Mouse (Mus musculus): ENCODE measurements around the gene 5330417H12Rik.
A peak's percentile ranks its signal among the peaks of the same experiment; 100 is the strongest.

Gene 5330417H12Rik

GRCm38 (mm10) chr7:107628383-107628782, 3.4 kb upstream of the 5330417H12Rik start:
- DNase-seq (ENCODE audit: low spot score in 2 of 2), result no peak

- no peak for DNase-seq (ENCODE audit: low spot score in 2 of 2)
Measured at GRCm38 (mm10) chr7:107625781-107626180, 820 bp upstream of the 5330417H12Rik start.

- DNase-seq (ENCODE audit: low spot score in 2 of 2), result no peak
Measured at GRCm38 (mm10) chr7:107624432-107624831, 529 bp downstream of the 5330417H12Rik start.

DNA sequence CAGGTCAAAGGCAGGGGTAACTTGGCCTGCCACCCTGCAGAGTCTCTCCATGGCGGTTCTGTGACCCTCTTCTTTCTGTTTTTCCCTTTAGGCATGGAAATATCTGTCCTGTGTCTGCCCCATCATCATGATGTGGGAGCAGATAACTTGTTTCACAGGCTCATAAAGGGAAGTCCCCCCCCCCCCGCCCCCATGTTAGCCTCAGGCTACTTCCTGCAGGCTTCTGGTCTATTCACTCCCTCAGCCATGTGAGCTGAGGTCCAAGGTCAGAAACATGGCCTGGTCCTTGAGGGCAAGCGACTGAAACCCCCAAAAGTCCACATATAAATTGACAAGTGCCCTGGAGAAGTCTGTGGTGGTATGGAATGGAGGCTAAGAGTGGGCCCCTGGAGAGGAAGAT, 4.8 kb downstream of the 5330417H12Rik start:
- DNase-seq (ENCODE audit: low spot score in 2 of 2), result no peak

GRCm38 (mm10) chr7:107619225-107619624, 5.7 kb downstream of the 5330417H12Rik start:
- DNase-seq (ENCODE audit: low spot score in 2 of 2), result no peak

DNA sequence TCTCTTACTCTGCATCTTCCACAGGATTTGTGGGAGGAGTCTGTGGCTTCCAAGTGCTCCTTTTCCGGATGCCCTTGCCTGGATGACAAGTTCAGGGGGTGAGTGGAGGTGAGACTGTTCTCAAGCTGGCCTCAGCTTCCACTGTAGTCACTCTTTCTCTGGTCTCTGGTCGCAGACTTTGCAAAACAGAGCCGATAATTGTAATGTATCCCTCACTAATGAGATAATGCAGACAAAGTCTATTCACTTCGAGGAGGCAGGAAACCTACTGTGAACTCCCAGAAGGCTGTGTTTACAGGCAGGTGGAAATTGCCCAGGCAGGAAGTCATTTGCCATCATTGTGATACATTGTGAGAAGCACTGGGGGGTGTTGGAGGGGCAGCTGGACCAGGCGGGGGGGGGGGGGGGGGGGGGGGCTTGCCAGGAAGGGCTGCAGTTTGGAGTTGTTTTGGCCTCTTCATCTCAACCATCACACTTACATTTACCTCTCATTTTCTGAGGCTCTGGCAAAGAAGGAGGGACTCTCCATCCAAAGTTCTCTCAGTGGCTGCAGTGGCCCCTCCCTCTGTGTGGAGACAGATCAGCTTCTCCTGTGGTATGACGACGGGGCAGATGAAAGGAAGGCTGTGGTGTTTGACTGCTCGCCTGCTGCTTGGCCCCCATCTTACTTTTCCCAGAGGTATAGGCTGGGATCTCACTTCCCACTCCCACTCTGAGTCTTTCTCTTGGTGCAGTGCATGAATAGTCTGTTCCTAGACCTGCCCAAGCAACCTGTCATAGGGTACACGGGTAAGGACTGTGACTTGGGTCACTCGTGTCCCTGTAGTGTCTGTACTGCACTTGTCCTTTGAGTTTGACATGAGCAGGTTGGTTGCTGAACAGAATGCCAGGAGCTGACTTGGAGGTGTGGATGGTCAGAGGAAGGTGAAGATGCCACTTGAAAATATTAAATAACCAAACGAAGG, 6.7 kb downstream of the 5330417H12Rik start:
- DNase-seq (ENCODE audit: low spot score in 2 of 2), result no peak

DNA sequence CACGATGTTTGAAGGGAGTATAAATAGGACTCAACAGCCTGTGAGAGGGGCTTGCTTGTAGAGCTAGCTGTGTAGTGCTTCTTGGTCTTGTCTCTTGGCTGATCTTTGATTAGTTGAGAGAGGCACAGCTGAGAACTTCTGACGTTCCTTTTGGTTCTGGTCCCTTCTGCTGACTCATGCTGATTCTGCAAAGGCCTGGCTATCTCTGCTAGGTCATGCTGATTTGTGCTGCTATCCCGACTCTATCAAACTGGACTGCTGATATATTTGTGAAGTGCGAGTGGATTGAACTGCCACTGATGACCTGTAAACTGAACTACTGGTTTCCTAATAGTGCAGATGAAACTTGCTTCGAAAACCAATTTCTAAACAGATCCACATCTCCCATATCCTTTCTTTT, 14.1 kb downstream of the 5330417H12Rik start:
- DNase-seq (ENCODE audit: low spot score in 2 of 2), result no peak

- no peak for DNase-seq (ENCODE audit: low spot score in 2 of 2)
Measured at GRCm38 (mm10) chr7:107609622-107610255, 15.2 kb downstream of the 5330417H12Rik start.

GRCm38 (mm10) chr7:107607766-107608165, 17.2 kb downstream of the 5330417H12Rik start:
- DNase-seq (ENCODE audit: low spot score in 2 of 2), result no peak

DNA sequence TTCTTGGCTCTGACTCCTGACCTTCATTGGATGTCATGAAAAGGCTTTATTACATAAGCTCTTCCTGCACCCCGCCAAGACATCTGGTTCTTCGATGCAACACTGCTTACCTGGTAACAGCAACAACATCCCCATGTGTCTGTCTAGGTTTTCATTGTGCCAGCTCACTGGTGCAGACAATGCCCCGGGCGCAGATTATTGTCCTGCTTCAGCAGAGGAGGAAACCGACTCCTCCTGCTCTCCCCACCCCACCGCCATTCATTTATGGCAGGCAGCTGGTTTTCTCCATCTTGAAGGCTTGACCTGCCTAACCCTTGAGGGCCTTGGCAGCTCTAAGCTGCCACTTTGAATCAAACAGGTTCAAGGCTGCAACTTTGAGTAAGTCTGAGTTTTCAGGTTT, 22.0 kb downstream of the 5330417H12Rik start:
- DNase-seq (ENCODE audit: low spot score in 2 of 2), result no peak

DNA sequence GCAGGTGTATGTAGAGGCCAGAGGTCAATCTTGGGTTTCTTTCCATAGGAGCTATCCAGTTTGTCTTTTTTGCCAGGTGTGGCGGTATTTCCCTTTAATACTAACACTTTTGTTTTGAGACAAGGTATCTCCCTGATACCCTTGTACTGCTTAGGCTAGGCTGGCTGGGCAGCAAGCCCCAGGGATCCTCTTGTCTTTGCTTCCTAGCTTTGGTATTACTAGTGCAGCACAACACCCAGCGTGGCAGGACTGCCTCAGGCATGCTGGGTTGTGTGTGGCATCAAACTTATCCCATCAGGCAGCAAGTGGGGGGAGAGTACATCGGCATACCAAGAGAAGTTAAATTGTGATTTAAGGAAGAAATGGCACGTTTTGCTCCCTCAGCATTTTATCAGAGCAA, 22.5 kb downstream of the 5330417H12Rik start:
- DNase-seq (ENCODE audit: low spot score in 2 of 2), result no peak

DNA sequence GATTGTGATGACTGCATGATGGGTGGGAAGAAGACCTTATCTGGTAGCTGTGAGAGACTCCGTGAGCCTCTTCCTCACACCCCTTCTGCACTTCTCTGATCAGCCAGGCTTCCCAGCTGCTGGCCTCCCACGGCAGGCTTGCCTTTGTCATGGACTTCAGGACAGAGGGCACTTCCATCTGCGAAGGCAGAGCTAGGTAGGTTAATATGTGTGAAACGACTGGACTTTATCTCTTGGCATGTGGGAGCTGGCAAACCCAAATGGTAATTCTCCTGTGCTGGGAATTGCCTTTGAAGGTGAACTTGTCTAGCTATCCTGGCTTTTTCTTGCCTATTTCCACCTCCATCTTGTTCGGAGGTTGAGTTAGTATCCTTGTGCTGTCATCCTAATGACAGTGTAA, 24.3 kb downstream of the 5330417H12Rik start:
- DNase-seq (ENCODE audit: low spot score in 2 of 2), result no peak

DNA sequence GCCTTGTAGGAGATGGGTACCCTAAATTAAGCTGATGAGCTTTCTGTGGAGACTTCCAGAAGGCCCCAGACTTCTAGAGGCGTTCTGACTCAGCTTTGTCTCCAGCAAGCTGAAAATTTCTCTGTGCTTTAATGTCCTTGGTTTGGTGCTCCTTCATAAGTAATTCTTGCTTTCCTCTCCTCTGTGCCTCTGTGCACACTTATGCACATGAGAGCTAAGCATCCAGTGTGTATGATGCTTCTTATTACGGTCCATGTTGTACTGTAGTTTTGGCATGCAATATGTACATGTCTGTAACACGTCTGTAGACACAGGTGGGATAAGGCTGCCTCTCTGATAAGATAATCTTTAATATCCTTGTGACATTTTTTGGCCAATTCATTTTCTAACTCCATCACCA, 27.0 kb downstream of the 5330417H12Rik start:
- no peak for DNase-seq (ENCODE audit: low spot score in 2 of 2)

DNA sequence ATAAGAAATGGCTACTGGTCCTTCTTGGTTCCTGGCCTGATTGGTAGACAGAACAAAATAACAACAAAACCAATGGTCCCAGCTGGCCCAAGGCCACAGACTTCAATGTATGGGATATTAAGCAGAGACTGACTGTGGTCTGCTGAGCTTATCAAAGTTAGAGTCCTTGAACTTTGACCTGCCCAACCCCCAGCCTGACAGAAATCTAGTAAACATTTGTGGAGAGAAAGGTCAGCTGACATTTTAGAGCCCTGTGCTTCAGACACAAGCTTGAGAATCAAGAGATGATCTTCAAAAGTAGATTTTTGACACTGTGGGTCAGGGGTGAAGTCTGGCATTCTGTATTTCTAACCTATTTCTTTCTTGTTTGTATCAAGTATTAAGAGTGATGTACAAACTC, 28.2 kb downstream of the 5330417H12Rik start:
- no peak for DNase-seq (ENCODE audit: low spot score in 2 of 2)

DNA sequence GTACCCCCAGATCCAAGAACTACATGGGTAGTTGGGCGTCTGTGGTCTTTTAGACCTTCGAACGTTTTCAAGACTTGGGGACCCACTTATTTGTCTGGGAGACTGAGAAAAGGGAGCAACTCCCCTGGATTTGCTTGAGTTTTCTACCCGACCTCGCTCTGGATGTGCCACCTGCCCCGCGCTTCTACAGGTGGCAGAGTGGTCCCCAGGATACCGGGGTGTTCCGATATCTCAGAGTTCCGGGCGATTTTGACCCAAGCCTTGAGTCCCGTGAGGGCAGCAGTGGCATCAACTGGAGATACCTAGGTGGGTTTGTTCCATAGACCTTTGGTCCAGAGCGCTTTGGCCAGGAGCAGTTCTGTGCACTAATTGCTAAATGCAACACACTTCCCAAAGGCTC, 29.5 kb downstream of the 5330417H12Rik start:
- no peak for DNase-seq (ENCODE audit: low spot score in 2 of 2)

GRCm38 (mm10) chr7:107594857-107595402, 30.0 kb downstream of the 5330417H12Rik start, which contains the start of gene Ppfibp2:
Gene Ppfibp2 (plus strand): TSS chr7:107595207.
- DNase-seq (ENCODE audit: low spot score in 2 of 2), result peak; percentile 61 to 71

- peak in 1 of 2 experiments; percentile 24 for DNase-seq (ENCODE audit: low spot score in 2 of 2)
Measured at GRCm38 (mm10) chr7:107594325-107594856, 30.6 kb downstream of the 5330417H12Rik start.

DNA sequence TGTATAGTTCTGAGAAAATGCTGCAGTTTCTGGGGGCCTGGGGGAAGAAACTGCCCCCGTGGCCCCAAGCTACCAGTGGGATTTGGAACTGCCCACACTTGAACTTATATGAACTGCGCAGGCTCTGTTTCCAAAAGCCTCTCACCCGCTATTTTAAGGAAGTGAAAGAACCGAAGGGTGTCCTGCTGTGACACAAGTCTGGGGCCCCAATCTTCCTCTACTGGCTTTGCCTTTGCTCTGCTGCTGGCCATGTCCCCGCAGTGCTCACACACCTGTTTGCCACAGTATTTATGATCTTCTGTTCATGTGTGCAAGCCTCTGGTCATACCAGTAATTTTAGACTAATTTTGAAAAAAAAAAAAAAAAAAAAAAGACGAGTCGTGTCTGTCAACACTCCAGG, 31.1 kb downstream of the 5330417H12Rik start:
- DNase-seq (ENCODE audit: low spot score in 2 of 2), result no peak

GRCm38 (mm10) chr7:107592641-107593040, 32.3 kb downstream of the 5330417H12Rik start:
- no peak for DNase-seq (ENCODE audit: low spot score in 2 of 2)

- DNase-seq (ENCODE audit: low spot score in 2 of 2), result no peak
Measured at GRCm38 (mm10) chr7:107574276-107574675, 50.7 kb downstream of the 5330417H12Rik start.

Measured in cerebellum, postnatal 4 days (tissue).